Mouse (Mus musculus): ENCODE results near the gene Phactr1.

The Phactr1 gene

DNA sequence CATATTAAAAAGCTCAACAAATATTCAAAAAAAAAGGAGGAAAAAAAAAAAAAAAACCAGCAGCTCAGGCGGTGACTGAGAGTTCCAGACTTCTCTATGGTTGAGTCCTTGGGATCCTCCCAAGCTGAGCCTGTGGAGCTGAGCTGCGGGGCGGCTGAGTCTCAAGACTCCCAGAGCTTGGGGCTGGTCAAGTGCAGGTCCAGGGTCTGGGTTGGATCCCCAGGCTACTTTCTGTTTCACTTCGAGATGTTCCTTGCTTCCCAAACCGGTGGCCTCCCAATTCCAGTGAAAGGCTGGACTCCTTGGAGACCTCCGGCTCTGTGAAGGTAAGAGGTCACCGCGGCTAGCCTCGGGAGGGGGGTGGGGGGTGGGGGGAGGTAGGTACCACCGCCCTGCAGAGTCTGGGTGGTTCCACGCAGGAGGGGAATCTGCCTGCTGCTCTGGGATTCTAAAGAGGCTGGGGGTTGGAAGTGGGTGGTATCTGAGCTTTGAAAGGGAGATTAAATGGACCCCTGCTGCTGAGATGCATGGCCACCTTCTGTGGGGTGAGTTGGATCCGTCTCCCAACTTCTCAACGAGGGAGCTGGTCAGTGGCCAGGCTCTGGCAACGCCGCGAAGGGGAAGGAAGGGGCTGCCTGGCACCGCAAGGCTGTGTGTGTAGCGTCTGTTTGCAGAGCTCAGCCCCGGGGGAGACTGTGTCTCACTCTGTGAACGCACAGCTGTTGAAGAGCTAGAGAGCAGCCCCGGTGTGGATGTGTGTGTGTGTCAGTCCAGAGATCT, 185.9 kb downstream of the Phactr1 start:
- in situ Hi-C loops (cut with MboI, MseI) = no loop called here

DNA sequence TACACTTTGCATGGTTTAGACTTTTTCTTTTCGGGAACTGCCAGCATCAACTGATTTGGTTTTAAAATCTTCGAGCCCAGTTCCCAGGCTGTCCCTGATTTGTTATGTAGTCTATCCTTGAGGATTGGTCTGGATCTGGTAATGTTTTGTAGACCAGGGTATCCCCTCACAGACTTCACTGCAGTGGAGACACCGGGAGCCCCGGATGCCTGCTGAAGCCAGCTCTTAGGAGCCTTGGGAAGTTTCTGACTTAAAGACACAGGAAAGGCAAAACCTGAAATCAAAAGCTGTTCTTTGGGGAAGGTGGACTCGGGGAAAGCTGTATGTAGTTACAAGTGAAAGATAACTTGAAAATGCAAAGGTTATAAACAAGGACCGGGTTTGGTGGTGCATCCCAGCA, 186.6 kb downstream of the Phactr1 start:
- in situ Hi-C loops (cut with MboI, MseI) = no loop called here

DNA sequence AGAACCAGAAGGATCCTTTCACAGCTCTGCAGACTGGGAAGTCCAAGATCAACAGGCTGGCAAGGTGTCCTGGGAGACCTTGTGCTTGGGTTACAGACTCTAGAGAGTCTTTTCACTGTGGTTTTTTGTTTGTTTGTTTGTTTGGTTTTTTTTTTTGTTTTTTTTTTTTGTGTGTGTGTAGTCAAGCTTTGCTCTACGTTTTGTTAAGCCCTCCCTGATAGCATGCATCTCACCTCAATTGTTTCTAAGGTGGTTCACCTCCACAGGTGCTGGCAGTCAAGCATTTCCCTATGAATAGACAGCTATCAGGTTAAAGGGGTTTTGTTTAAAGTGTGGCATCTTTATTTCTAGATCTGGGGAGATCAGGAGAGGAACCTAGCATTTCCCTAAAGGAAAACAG, 191.7 kb downstream of the Phactr1 start:
- in situ Hi-C loops (cut with MboI, MseI) = no loop called here

DNA sequence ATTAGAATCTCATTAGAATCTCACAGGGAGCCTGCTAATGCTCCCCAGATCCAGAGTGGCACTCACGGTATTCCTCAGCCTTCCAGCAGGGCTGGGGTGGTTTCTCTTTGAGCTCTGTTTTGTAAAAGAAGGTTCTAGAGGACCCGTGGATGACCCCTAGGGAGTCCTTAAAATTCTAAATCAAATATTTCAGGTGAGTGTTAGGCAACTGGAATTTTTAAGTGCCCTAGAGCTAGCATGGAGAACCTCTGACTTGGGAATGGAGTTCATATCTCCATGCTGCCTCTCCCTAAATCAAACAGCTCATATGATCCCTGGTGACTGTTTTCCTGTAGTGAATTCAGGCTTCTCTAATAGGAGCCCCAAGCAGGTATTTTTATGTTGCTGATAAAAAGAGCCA, 197.9 kb downstream of the Phactr1 start:
- in situ Hi-C loops (cut with MboI, MseI) = no loop called here

- in situ Hi-C loops (cut with MboI, MseI) = no loop called here
Measured at GRCm38 (mm10) chr13:42884033-42884724, 203.8 kb downstream of the Phactr1 start.

GRCm38 (mm10) chr13:42884725-42885115, 204.3 kb downstream of the Phactr1 start:
- in situ Hi-C loops (cut with MboI, MseI) = no loop called here

GRCm38 (mm10) chr13:42887701-42888100, 207.3 kb downstream of the Phactr1 start:
- in situ Hi-C loops (cut with MboI, MseI) = no loop called here

DNA sequence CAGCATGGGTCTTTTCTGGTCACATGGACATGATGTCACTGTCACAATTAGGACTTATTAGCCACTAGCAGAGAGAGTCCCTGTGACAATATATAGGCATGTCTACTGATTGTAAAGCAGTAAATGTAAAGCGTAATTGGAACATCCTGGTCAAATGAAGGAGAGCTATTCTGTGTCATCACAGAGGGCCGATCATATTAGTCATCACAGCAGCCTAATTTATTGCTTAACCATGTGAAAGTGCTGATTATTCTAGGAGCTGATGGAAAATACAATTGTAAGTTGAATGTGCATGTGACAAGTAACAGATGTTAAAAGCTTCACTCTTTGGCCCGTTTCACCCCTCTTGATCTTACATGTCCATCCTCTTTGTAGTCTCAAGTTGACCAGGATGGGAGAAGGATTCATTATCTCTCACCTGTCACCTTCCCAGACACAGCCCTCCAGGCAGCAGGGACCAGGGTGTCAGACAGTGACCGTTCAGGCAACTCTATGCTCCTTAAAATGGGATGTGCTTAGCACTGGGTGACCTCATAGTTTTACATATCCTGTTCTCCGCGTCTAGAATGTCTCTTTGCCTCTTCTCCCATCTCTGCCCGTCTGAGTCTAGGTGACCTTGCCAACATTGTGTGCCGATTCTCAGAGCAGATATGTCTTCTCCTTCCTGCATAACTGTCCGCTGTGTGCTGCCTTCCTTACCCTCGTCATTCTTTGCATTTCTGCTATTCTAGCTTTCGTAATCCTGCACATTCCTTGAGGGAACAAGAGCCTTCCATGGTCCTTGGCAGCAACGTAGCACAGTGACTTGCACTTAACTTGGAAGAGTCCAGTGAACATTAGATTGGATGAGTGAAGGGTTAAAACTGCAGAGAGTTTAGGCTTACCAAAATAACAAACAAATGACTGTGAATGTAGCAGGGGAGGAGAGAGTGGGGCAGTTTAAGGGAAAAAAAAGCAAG, 209.4 kb downstream of the Phactr1 start:
- in situ Hi-C loops (cut with MboI, MseI) = no loop called here

GRCm38 (mm10) chr13:42890651-42891050, 210.2 kb downstream of the Phactr1 start:
- in situ Hi-C loops (cut with MboI, MseI) = no loop called here

- in situ Hi-C loops (cut with MboI, MseI) = no loop called here
Measured at GRCm38 (mm10) chr13:42894016-42894415, 213.6 kb downstream of the Phactr1 start.

GRCm38 (mm10) chr13:42894598-42894997, 214.2 kb downstream of the Phactr1 start:
- in situ Hi-C loops (cut with MboI, MseI) = no loop called here

- in situ Hi-C loops (cut with MboI, MseI) = no loop called here
Measured at GRCm38 (mm10) chr13:42895980-42896379, 215.6 kb downstream of the Phactr1 start.

DNA sequence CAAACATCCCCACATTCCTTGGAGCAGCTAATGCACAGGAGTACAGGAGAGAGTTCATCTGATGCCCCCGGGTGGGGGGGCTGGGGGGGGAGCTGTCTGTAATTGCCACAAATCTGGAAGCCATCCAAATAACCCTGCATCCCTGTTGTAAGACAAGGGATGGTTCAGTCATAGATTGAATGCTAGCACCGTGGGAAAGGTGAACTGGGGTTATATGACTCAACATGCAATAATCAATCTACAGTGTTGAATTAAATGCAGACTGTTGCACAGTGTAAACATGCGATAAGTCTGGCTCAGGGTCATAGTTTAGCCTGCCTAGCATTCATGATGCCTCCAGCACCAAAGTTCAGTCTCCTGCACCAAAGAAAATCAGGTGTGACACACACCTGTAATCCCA, 219.2 kb downstream of the Phactr1 start:
- in situ Hi-C loops (cut with MboI, MseI) = no loop called here

DNA sequence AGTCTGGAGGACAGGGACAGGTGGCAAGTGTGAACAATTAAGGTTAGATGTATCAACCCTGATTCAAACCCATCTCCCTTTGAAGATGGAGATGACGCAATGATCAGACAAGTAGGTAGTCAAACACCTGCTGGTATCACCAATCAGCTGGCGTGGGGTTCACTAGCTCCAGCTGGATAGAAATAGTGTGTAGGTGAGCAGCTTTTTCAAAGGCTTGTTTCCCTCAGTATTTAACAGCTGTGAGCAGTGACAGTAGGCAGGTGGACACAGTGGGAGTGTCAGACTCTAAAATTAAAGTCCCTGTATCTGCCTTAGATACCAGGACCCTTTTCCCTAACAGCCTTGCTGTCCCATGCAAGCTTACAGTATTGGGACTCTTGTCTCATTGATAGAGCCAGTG, 221.4 kb downstream of the Phactr1 start:
- in situ Hi-C loops (cut with MboI, MseI) = no loop called here

DNA sequence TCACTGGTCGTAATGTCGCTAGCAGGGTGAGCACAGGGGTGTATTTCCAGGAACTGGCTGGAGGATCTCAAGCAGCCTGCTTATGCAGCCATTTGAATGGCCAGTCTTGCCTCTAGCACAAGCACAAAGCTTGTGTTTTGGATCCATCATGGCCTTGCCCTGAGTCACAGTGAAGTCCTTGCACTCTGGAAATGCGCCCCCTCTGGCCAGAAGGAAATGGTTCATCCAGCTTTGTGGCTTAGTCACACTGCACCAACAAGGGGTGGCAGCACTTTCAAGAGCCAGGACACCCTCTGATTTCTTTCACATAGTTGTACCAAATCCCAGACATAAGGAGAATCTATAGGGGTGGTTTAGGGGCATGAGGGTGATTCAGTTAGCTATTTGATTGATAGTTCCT, 222.4 kb downstream of the Phactr1 start:
- in situ Hi-C loops (cut with MboI, MseI) = no loop called here

DNA sequence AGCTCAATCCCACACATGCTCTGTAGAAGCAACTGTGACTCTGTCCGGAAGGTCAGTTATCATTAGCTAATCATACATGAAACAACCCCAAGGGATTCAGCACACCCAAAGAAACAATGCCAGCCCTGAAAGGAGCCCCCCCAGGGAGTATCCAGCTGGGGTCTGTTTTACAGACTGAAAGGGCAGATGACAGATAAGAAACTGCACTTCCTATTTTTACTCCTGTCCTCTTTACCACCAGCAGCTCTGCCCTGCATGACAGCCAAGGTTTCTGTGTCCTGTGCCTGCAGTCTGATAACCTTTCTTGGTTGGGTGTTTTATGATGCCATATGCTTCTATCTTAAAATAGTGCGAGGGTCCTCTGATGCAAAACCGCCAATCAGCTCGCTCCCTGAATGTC, 225.4 kb downstream of the Phactr1 start:
- in situ Hi-C loops (cut with MboI, MseI) = no loop called here

DNA sequence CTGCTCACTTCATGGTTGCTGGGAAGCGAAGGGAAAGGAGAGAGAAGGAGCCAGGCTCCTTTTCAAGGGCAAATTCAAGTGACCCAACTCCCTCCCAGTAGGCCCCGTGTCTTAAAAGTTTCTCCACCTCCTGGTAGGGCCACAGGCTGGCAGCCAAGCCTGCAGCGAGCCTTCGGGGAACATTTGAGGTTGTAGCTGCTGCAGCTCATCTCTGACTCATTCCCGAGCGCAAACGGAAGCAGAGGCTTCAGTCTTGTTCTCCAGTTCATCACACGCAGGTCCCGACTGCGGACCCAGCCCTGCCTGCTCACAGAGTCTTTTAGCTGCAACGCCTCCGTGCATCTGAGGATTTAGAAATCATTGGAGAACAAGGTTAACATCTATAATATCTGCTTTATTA, 226.6 kb downstream of the Phactr1 start:
- in situ Hi-C loops (cut with MboI, MseI) = no loop called here

DNA sequence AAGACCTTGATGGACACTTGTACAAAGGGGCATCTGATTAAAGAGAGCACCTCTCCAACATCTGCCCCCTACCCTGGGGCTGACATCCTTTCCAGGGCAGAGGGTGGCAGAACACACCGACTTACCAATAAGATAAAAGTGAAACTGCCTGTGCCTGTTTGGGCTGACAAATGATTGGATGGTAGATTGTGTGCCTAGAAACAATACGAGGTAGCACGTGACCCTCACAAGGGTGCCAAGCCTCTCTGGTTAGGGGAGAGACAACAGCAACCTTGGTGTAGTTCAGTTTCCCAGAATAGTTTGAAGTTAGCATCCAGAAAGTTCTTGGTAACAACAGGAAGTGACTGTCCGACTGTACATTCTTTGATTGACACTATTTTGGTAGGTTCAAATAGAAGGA, 234.7 kb downstream of the Phactr1 start:
- in situ Hi-C loops (cut with MboI, MseI) = no loop called here

DNA sequence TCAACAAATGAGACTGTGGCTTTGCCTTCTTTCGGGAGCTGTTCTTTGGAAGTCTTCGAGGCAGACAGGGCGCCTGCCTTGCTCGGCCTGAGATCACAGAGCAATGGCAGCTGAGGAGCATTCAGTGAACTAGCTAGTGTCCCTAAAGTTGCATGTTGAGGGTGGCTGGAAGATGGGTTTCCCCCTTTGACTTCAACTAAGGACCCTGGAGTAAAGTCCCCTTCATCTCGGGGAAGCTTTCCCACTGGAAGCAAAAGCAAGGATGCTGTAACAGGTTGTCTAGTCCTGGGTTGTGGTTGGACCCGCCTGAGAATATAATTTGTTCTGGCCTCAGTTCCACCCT, 235.4 kb downstream of the Phactr1 start:
- in situ Hi-C loops (cut with MboI, MseI) = no loop called here

DNA sequence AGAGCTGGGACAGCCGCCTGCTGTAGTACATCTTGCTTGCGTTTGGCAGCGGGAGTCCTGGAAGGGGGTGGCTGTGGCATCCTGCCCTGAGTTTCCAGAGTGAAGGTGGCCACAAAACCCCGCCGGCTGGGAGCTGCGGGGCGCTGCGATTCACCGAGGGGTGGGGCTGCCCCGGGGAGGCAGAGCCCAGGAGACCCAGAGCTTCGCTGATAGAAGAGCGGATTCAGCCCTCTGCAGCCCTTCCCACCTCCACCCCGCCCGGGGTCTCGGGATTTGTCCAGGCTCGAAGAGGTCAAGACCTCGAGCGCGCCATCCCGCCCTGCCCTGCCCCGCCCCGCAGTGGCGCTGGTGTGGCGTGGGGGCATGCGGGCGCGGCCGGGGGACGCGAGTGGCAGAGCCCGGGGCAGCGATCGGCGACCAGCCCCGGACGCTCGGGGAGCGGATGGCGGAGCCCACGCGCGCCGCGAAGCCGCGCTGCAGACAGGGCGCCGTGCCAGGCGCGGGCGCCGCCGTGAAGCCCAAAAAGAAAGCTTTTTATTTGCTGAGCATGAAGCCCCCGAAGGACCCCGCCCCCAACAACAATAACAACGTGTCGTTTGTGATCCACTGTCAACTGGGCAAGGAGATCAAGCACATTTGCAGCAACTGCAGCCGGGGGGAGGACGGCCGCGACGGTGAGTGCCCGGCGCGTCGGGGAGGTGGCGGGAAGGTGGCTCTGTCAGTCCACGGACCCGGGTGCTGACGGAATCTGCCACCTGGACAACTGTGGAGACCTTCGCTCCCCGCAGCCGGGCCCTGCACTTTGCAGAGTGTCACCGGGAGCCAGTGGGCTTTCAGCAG, 236.0 kb downstream of the Phactr1 start:
- in situ Hi-C loops (cut with MboI, MseI) = no loop called here

GRCm38 (mm10) chr13:42917251-42917650, 236.8 kb downstream of the Phactr1 start:
- in situ Hi-C loops (cut with MboI, MseI) = no loop called here
